Mouse (Mus musculus) gastrocnemius, postnatal 10 days (tissue): ENCODE measurements at regions not wholly inside any gene's neighbourhood (a gene's known extent, or its start where the extent isn't known, plus 50 kb on each side); places are given as distances from the start of the nearest gene placed in this dataset.

Source experiments
- DNase-seq: peaks from one replicate; pipeline ENCODE4 v3.0.0; 2021; ENCODE audit warnings: mixed read lengths

GRCm38 (mm10) chr4:131489056-131489455, 349.0 kb downstream of the Ptpru start:
- no peak for DNase-seq

DNA sequence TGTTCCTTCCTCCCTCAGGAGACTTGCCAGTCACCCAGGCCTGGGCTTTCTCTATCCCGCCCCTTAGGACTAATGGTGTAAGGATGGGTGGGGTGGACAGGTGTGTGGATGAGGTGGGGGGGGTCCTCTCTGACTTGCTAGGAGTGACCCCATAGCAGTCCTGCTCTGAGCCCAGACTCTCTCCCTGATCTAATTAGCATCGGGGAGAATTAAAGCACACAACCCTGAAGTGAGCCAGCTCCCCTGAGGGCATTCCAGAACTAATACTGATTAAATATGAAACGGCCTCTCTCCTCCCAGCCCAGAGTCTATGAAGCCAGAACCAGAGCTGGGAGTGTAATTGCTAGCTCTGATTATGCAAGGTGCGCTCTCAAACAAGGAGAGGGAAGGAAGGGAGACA, 346.1 kb downstream of the Ptpru start:
- DNase-seq = no peak

- DNase-seq = no peak
Observed at GRCm38 (mm10) chr4:131493726-131494125, 344.4 kb downstream of the Ptpru start.

GRCm38 (mm10) chr4:131496900-131497299, 341.2 kb downstream of the Ptpru start:
- no peak for DNase-seq

- DNase-seq = no peak
Observed at GRCm38 (mm10) chr4:131500928-131501650, 337.0 kb downstream of the Ptpru start.

DNA sequence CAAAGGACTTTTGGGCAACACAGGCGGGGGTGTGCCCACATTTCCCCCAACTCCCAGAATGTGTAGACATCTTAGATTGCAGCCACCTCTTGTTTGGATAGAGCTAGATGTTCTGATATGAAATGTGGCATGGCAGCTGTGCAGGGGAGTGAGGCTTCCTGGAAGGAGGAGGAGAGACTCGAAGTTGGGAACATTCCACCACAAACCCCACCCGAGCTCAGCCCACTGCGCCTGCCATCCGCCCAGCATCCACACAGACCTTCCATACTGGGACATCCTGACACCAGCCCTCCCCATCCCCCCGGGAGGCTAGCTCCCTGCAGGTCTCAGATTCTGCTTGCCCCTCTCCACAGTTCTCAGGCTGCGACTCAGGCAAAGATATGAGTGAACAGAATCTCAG, 329.9 kb downstream of the Ptpru start:
- DNase-seq = no peak

DNA sequence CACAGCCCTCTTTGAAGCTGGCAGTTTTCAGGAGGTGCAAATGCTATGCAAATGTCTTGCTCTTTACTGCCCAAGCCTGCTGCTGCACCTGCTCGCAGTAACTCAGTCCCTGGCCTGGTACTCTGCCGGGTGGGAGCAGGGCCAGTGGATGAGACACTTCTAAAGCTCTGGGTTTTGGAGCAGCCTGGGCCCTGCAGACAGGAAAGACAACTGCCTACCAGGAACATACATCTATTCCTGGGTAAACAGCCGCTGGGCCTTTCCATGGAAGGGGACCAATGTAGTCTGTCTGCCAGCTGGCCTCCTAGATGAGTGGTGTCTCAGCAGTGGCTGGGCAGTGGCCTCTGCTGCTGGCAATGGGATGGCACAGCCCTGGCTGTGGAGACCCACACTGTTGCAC, 326.5 kb downstream of the Ptpru start:
- peak; percentile 58 for DNase-seq

- DNase-seq = no peak
Observed at GRCm38 (mm10) chr4:131512768-131513167, 325.3 kb downstream of the Ptpru start.

DNA sequence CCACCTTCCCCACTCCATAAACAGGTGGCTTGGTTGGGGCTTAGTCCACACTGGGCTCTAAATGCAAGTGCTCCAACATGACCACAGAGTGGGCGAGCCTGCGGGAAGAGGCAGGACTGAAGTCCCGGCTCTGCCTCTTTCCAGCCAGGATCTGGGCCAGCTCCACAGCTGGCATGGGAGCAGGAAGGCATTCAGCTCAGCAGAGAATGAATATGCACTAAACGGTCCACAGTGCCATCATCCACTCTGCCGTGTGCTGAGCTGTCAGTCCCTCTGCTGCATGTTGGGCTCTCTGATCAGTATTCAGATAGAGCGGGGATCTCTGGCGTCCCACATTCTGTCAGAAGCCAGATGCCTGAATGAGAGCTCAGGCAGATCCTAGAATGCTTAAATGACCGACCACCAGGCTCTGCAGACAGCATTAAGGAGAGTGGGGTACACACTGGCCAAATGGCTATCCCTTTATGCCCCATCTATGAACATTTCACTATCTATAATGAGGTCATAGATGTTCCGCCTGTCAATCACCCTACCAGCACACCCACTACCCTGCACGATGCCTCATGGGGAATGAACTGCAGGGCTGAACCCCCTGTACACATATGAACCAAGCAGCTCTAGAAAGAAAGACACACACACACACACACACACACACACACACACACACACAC, 317.3 kb downstream of the Ptpru start:
- no peak for DNase-seq

- DNase-seq = no peak
Observed at GRCm38 (mm10) chr4:131521307-131521651, 316.8 kb downstream of the Ptpru start.

DNA sequence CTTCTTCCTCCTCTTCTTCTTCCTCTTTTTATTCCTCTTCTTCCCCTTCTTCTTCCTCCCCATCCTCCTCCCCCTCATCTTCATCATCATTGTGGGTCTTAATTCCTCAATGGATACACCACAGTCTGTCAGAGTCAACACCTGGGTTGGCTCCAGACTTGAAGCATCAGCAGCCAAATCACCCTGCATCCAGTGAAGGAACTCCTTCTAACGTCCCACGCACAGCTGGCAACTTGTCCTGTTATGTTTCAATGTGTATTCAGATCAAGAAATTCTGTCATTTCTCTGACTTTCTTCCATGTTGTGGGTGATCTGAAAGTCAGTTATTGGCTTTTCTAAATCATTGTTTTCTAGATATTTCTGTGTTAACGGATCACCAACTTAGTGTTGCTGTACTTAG, 312.9 kb downstream of the Ptpru start:
- DNase-seq = no peak

GRCm38 (mm10) chr4:131530491-131530890, 307.6 kb downstream of the Ptpru start:
- no peak for DNase-seq

DNA sequence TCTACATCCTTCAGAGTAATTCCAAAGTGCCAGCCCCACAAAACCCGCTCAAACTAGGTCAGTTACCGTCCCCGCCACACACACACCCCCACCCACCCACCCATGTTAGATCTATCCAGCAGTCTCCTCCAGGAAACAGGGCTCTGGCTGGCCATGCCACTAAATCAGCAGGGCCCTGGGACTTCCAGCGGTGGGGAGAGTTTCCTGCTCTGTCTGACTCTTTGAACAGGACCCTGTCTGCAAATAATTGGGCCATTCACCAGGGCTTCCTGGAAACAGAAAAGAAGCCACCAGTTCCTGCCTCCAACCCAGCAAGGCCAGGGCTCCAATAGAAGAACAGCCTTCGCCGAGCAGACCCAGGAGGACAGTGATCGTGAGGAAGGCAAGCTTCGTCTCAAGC, 307.1 kb downstream of the Ptpru start:
- no peak for DNase-seq

GRCm38 (mm10) chr4:131534831-131535230, 303.3 kb downstream of the Ptpru start:
- peak; percentile 19 for DNase-seq

DNA sequence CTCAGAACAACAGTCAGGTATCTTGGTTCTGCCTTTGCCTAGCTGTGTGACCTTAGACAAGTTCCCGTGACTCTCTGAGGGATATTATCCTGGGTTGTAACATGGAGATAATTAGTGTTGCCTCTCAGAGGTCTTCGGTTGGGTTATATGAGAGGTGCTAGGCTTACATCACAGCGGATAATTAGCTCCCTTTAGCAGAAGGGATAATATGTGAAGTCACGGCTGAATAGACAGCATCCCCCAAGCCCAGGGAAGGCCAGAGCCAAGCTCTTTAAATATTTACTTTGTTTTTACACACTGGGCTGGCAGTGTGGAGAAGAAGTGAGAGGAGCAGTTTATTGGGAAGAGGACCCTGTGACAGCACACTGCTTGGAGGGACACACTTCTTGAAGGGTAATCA, 299.9 kb downstream of the Ptpru start:
- no peak for DNase-seq

DNA sequence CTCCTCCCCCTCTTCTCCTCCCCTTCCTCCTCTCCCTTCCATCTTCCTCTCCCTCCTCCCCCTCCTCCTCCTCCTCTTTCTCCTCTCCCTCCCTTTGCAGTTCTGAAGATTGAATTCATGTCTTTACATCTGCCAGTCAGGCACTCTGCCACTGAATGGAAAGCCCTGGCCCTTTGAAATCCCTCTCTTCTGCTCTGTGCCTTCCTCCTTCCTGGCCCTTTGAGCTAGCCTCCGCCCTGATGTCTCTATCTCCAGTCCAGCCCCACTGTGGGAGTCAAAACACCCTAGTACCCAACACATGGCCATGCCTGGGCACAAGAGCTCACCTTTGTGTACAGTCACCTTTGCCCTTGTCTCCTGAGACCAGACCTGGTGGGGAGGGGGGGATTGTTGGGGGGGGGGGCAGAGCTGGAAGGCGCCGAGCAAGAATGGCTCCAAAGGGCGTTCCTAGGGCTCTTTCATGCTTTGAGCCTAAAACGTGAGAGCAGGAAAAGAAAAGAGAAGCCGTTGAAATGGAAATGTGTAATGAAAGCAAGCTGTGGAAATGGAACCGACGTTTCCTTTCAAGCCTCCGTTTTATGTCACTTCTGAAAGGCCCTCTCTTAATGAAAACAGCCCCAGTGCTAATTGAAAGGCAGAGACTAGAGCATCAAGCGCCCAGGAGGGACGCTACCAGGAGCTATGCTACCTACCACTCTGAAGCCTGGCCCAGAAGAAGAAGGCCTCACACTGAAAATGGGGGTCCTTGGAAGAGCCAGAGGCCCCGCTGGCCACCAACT, 291.5 kb downstream of the Ptpru start:
- no peak for DNase-seq

- DNase-seq = no peak
Observed at GRCm38 (mm10) chr4:131549581-131549980, 288.5 kb downstream of the Ptpru start.

DNA sequence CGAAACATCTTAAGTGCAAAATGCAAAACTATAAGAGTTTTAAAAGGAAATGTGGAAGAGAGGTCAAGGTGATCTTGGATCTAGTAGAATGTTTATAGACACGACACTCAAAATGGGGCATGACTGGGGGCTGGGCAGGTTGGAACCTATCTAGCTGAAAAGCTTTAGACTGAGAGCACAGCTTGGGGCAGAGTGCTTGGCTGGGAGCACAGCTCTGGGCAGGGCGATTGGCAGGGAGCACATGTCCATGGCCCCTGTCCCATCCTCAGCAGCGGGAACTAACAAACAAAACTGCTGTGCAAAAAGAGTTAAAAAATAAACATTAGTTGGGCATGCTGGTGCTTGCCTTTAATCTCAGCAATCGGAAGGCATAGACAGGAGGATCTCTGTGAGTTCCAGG, 279.6 kb downstream of the Ptpru start:
- no peak for DNase-seq

DNA sequence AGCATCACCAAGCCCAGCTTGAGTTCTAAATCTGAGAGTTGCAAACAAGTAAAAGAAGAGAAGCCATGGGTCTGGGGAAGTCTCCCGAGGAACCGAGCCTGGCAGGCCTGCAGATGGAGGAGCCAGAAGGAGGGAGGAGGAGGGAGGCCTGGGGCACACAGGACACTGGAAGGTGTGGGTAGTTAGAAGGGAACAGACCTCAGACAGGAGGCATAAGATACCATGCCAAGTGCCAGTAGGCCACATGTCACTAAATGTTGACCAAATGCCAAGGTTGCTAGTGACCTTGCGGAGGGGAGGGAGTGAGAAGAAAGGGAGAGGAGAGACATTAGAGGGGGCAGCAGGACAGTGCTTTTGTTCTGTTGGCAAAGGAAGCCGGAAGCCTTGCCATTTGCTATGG, 274.2 kb downstream of the Ptpru start:
- DNase-seq = no peak

- no peak for DNase-seq
Observed at GRCm38 (mm10) chr4:131565203-131565602, 272.9 kb downstream of the Ptpru start.

DNA sequence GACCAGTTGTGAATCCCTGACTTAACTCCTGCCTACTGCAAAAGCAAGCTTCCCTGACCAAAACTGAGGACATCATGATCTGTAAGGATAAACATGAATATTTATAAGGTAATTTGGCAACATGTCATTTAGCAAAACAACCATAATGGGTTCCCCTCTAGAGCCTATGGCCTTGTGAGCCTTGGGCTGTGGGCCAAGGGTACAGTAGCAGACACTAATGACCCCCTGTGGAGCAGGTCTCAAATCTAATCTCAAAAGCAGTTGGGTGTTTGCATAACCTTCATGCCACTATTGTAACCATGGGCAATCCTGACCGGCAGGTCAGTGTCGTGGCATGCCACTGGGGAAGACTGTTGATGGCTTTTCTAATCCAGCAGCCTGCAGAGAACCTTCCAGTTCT, 270.8 kb downstream of the Ptpru start:
- DNase-seq = no peak

DNA sequence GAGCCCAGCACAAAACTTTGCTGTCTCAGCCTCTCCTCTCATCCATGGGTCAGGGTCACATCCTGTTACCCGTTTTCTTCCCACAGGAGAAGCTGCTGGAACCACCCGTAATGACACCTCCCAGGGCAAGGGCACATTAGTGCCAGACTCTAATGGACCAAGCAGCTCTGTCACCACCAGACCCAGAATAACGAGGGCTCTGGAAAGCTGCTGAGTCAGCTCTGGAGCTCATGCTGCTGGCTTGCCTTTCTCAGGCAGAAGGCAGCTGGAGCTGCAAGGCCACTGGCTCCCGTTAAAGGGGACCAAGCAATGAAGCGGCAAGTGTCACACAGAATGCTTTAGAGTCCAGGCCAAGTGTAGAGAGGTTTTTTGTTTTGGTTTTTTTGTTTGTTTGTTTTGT, 268.9 kb downstream of the Ptpru start:
- DNase-seq = no peak

GRCm38 (mm10) chr4:131577571-131577970, 260.5 kb downstream of the Ptpru start:
- no peak for DNase-seq

DNA sequence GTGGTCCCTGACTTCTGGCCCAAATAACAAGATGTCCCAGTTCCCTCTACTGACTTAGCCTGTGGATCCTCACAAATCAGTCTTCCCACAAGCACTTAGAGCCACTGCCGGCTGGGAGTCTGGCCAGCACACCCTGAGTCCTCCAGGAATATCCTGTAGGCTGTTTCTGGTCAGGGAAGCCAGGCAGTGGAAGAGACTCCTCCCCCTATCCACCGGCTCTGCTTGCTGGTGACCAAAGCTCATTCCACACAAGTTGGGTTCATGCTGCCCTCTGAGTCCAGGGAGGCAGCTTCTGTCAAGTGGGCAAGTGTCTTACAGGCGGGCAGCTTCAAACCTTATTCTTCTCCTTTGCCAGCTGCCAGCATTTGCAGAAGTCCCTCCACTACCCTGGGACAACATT, 252.1 kb downstream of the Ptpru start:
- DNase-seq = no peak
